Mouse (Mus musculus): ENCODE data around the gene Coro2a. TPM values are rescaled to one million over a fixed set of nuclear protein-coding genes. Genes with fewer than 3 reads are reported as not detected.

Gene Coro2a
- polyA plus RNA-seq, 1 experiment = 13.5 TPM

GRCm38 (mm10) chr4:46617408-46617807 lies 15.4 kb upstream of the Coro2a start:
- H3K36me3 ChIP-seq (ENCODE audit: control insufficient read depth, insufficient read depth, low read length) = no peaks in the 10 kb centered on the region

GRCm38 (mm10) chr4:46614641-46615040 lies 12.6 kb upstream of the Coro2a start:
- 17% methylated on average over 9 of the region's 9 CpGs for WGBS
- no peak for DNase-seq
- Histone ChIP-seq H3K4me3 (ENCODE audit: control insufficient read depth, insufficient read depth, low read length) (no peak overlapping the region), H3K27ac (ENCODE audit: control insufficient read depth, insufficient read depth, low read length) (no peak overlapping the region), H3K27me3 (ENCODE audit: control insufficient read depth, insufficient read depth, low read length) (no peaks in the 10 kb centered on the region), H3K4me1 (replicated peaks; ENCODE audit: control insufficient read depth, insufficient read depth, low read length) (peaks cover 16% of the 10 kb centered on the region), H3K36me3 (ENCODE audit: control insufficient read depth, insufficient read depth, low read length) (no peaks in the 10 kb centered on the region)
- TF ChIP-seq CTCF (IDR thresholded peaks at IDR 0.05; ENCODE audit: borderline replicate concordance, control insufficient read depth, extremely low read depth, insufficient read depth, low read length, poor library complexity) (no peak), POLR2A (IDR thresholded peaks at IDR 0.05; ENCODE audit: control insufficient read depth, extremely low read depth, insufficient read depth, low read length, poor library complexity) (no peak; the same call in 1 of the 2 replicates)

More at GRCm38 (mm10) chr4:46617408-46617807, 15.4 kb upstream of the Coro2a start:
- Histone ChIP-seq H3K27ac (ENCODE audit: control insufficient read depth, insufficient read depth, low read length) (no peak overlapping the region), H3K4me3 (ENCODE audit: control insufficient read depth, insufficient read depth, low read length) (no peak overlapping the region), H3K27me3 (ENCODE audit: control insufficient read depth, insufficient read depth, low read length) (no peaks in the 10 kb centered on the region), H3K4me1 (replicated peaks; ENCODE audit: control insufficient read depth, insufficient read depth, low read length) (peaks cover 16% of the 10 kb centered on the region)
- TF ChIP-seq POLR2A (IDR thresholded peaks at IDR 0.05; ENCODE audit: control insufficient read depth, extremely low read depth, insufficient read depth, low read length, poor library complexity) (no peak), CTCF (IDR thresholded peaks at IDR 0.05; ENCODE audit: borderline replicate concordance, control insufficient read depth, extremely low read depth, insufficient read depth, low read length, poor library complexity) (no peak)
- WGBS = 74% methylated on average over 6 of the region's 6 CpGs
- DNase-seq = no peak

- no peak overlapping the region for H3K27ac ChIP-seq (ENCODE audit: control insufficient read depth, insufficient read depth, low read length)
- H3K27me3 ChIP-seq (ENCODE audit: control insufficient read depth, insufficient read depth, low read length) = no peaks in the 10 kb centered on the region
- no peaks in the 10 kb centered on the region for H3K36me3 ChIP-seq (ENCODE audit: control insufficient read depth, insufficient read depth, low read length)
- no peak overlapping the region for H3K4me3 ChIP-seq (ENCODE audit: control insufficient read depth, insufficient read depth, low read length)
- no peak for DNase-seq
- peaks cover 12% of the 10 kb centered on the region for H3K4me1 ChIP-seq (replicated peaks; ENCODE audit: control insufficient read depth, insufficient read depth, low read length)
- WGBS = 32% methylated on average over 12 of the region's 12 CpGs
- no peak for TF ChIP-seq POLR2A (IDR thresholded peaks at IDR 0.05; ENCODE audit: control insufficient read depth, extremely low read depth, insufficient read depth, low read length, poor library complexity)
- no peak for TF ChIP-seq CTCF (IDR thresholded peaks at IDR 0.05; ENCODE audit: borderline replicate concordance, control insufficient read depth, extremely low read depth, insufficient read depth, low read length, poor library complexity)
Measured at GRCm38 (mm10) chr4:46613618-46614017, 11.6 kb upstream of the Coro2a start.

- Histone ChIP-seq H3K4me3 (ENCODE audit: control insufficient read depth, insufficient read depth, low read length) (no peak overlapping the region), H3K27ac (ENCODE audit: control insufficient read depth, insufficient read depth, low read length) (no peak overlapping the region), H3K27me3 (ENCODE audit: control insufficient read depth, insufficient read depth, low read length) (no peaks in the 10 kb centered on the region), H3K36me3 (ENCODE audit: control insufficient read depth, insufficient read depth, low read length) (no peaks in the 10 kb centered on the region), H3K4me1 (replicated peaks; ENCODE audit: control insufficient read depth, insufficient read depth, low read length) (peaks cover 17% of the 10 kb centered on the region)
- TF ChIP-seq POLR2A (IDR thresholded peaks at IDR 0.05; ENCODE audit: control insufficient read depth, extremely low read depth, insufficient read depth, low read length, poor library complexity) = no peak
- TF ChIP-seq CTCF (IDR thresholded peaks at IDR 0.05; ENCODE audit: borderline replicate concordance, control insufficient read depth, extremely low read depth, insufficient read depth, low read length, poor library complexity) = no peak
- DNase-seq = peak; percentile 85
- WGBS = 10% methylated on average over 4 of the region's 4 CpGs
Measured at GRCm38 (mm10) chr4:46611181-46611580, 9.2 kb upstream of the Coro2a start.

- no peaks in the 10 kb centered on the region for H3K36me3 ChIP-seq (ENCODE audit: control insufficient read depth, insufficient read depth, low read length)
- WGBS = 77% methylated on average over 3 of the region's 3 CpGs
Measured at GRCm38 (mm10) chr4:46607601-46608000, 5.6 kb upstream of the Coro2a start.

GRCm38 (mm10) chr4:46605451-46605850 lies 3.4 kb upstream of the Coro2a start:
- WGBS = 97% methylated on average over 11 of the region's 11 CpGs
- no peaks in the 10 kb centered on the region for H3K36me3 ChIP-seq (ENCODE audit: control insufficient read depth, insufficient read depth, low read length)
- peaks cover 14% of the 10 kb centered on the region for H3K4me1 ChIP-seq (replicated peaks; ENCODE audit: control insufficient read depth, insufficient read depth, low read length)
- no peak for DNase-seq
- peaks cover 7% of the 10 kb centered on the region for H3K27me3 ChIP-seq (ENCODE audit: control insufficient read depth, insufficient read depth, low read length)
- no peak for TF ChIP-seq CTCF (IDR thresholded peaks at IDR 0.05; ENCODE audit: borderline replicate concordance, control insufficient read depth, extremely low read depth, insufficient read depth, low read length, poor library complexity)
- no peak for TF ChIP-seq POLR2A (IDR thresholded peaks at IDR 0.05; ENCODE audit: control insufficient read depth, extremely low read depth, insufficient read depth, low read length, poor library complexity)
- no peak overlapping the region for H3K4me3 ChIP-seq (ENCODE audit: control insufficient read depth, insufficient read depth, low read length)
- H3K27ac ChIP-seq (ENCODE audit: control insufficient read depth, insufficient read depth, low read length) = no peak overlapping the region

More at GRCm38 (mm10) chr4:46607601-46608000, 5.6 kb upstream of the Coro2a start:
- no peak for DNase-seq
- Histone ChIP-seq H3K27ac (ENCODE audit: control insufficient read depth, insufficient read depth, low read length) (no peak overlapping the region), H3K4me3 (ENCODE audit: control insufficient read depth, insufficient read depth, low read length) (no peak overlapping the region), H3K4me1 (replicated peaks; ENCODE audit: control insufficient read depth, insufficient read depth, low read length) (peaks cover 8% of the 10 kb centered on the region; the same call in 1 of the 2 replicates), H3K27me3 (ENCODE audit: control insufficient read depth, insufficient read depth, low read length) (no peaks in the 10 kb centered on the region)
- no peak for TF ChIP-seq CTCF (IDR thresholded peaks at IDR 0.05; ENCODE audit: borderline replicate concordance, control insufficient read depth, extremely low read depth, insufficient read depth, low read length, poor library complexity)
- no peak for TF ChIP-seq POLR2A (IDR thresholded peaks at IDR 0.05; ENCODE audit: control insufficient read depth, extremely low read depth, insufficient read depth, low read length, poor library complexity)

- no peak overlapping the region for H3K4me3 ChIP-seq (ENCODE audit: control insufficient read depth, insufficient read depth, low read length)
- no peak for TF ChIP-seq CTCF (IDR thresholded peaks at IDR 0.05; ENCODE audit: borderline replicate concordance, control insufficient read depth, extremely low read depth, insufficient read depth, low read length, poor library complexity)
- TF ChIP-seq POLR2A (IDR thresholded peaks at IDR 0.05; ENCODE audit: control insufficient read depth, extremely low read depth, insufficient read depth, low read length, poor library complexity) = no peak
- H3K27me3 ChIP-seq (ENCODE audit: control insufficient read depth, insufficient read depth, low read length) = peaks cover 7% of the 10 kb centered on the region
- DNase-seq = no peak
- 48% methylated on average over 7 of the region's 7 CpGs for WGBS
- no peak overlapping the region for H3K27ac ChIP-seq (ENCODE audit: control insufficient read depth, insufficient read depth, low read length)
- no peaks in the 10 kb centered on the region for H3K36me3 ChIP-seq (ENCODE audit: control insufficient read depth, insufficient read depth, low read length)
- peaks cover 21% of the 10 kb centered on the region for H3K4me1 ChIP-seq (replicated peaks; ENCODE audit: control insufficient read depth, insufficient read depth, low read length)
Measured at GRCm38 (mm10) chr4:46602704-46603103, 702 bp upstream of the Coro2a start.
